Mouse (Mus musculus): ENCODE data around the gene Gfy.

Gfy gene

GRCm38 (mm10) chr7:45179469-45179868, at the start of gene Gfy:
Gene Gfy (minus strand): TSS chr7:45179569.
- DNase-seq: no peak

- DNase-seq: no peak
Measured at GRCm38 (mm10) chr7:45229046-45229445, 49.7 kb upstream of the Gfy start.

GRCm38 (mm10) chr7:45228548-45228947, 49.2 kb upstream of the Gfy start:
- DNase-seq: no peak

- DNase-seq: no peak
Measured at GRCm38 (mm10) chr7:45226421-45226820, 47.1 kb upstream of the Gfy start.

- no peak for DNase-seq
Measured at GRCm38 (mm10) chr7:45224826-45225225, 45.5 kb upstream of the Gfy start.

GRCm38 (mm10) chr7:45221680-45222079, 42.3 kb upstream of the Gfy start:
- no peak for DNase-seq

GRCm38 (mm10) chr7:45216442-45217183, 37.2 kb upstream of the Gfy start:
- peak; percentile 88 for DNase-seq

- peak; percentile 72 for DNase-seq
Measured at GRCm38 (mm10) chr7:45215673-45216441, 36.5 kb upstream of the Gfy start, which contains the start of gene Tead2. Gene Tead2 (plus strand): TSS chr7:45215753.

- DNase-seq: no peak
Measured at GRCm38 (mm10) chr7:45213708-45214107, 34.3 kb upstream of the Gfy start.

- no peak for DNase-seq
Measured at GRCm38 (mm10) chr7:45212356-45212755, 33.0 kb upstream of the Gfy start.

GRCm38 (mm10) chr7:45211851-45212251, 32.5 kb upstream of the Gfy start, which contains the start of gene Dkkl1:
Gene Dkkl1 (minus strand): TSS chr7:45212147.
- DNase-seq: no peak

GRCm38 (mm10) chr7:45211070-45211469, 31.7 kb upstream of the Gfy start:
- no peak for DNase-seq

GRCm38 (mm10) chr7:45208260-45208659, 28.9 kb upstream of the Gfy start:
- no peak for DNase-seq

- peak; percentile 94 for DNase-seq
Measured at GRCm38 (mm10) chr7:45204380-45205143, 25.2 kb upstream of the Gfy start, which contains the start of gene Ccdc155. Gene Ccdc155 (minus strand): TSS chr7:45204892.

- no peak for DNase-seq
Measured at GRCm38 (mm10) chr7:45202654-45203053, 23.3 kb upstream of the Gfy start.

GRCm38 (mm10) chr7:45198961-45199360, 19.6 kb upstream of the Gfy start:
- DNase-seq: no peak

GRCm38 (mm10) chr7:45198435-45198834, 19.1 kb upstream of the Gfy start:
- peak; percentile 84 for DNase-seq

GRCm38 (mm10) chr7:45196994-45197393, 17.6 kb upstream of the Gfy start:
- DNase-seq: no peak

- DNase-seq: no peak
Measured at GRCm38 (mm10) chr7:45196176-45196535, 16.8 kb upstream of the Gfy start.

GRCm38 (mm10) chr7:45195341-45196175, 16.2 kb upstream of the Gfy start:
- no peak for DNase-seq

- no peak for DNase-seq
Measured at GRCm38 (mm10) chr7:45193871-45194785, 14.8 kb upstream of the Gfy start.

Measured in kidney, postnatal 14 days (tissue).